Mouse (Mus musculus): ENCODE measurements at regions not wholly inside any gene's neighbourhood (a gene's known extent, or its start where the extent isn't known, plus 50 kb on each side); places are given as distances from the start of the nearest gene placed in this dataset.

GRCm38 (mm10) chr8:76799998-76800397 lies 99.2 kb upstream of the Nr3c2 start:
- ATAC-seq = no peak
- H3K36me3 ChIP-seq (replicated peaks; ENCODE audit: insufficient read depth, low read length) = no peaks in the 10 kb centered on the region
- H3K9me3 ChIP-seq (ENCODE audit: low read length) = no peaks in the 10 kb centered on the region
- H3K4me3 ChIP-seq (ENCODE audit: low read depth, low read length) = no peak overlapping the region
- H3K4me2 ChIP-seq (ENCODE audit: low read depth, low read length) = no peak overlapping the region
- H3K9ac ChIP-seq (replicated peaks) = no peak overlapping the region
- H3K27ac ChIP-seq (ENCODE audit: low read depth) = no peak overlapping the region
- H3K27me3 ChIP-seq (ENCODE audit: insufficient read depth, low read length) = no peaks in the 10 kb centered on the region
- no peak for TF ChIP-seq CTCF (IDR thresholded peaks at IDR 0.05; ENCODE audit: low read depth)
- no peaks in the 10 kb centered on the region for H3K4me1 ChIP-seq (ENCODE audit: insufficient read depth)
- DNase-seq = no peak

- DNase-seq (no peak), ATAC-seq (no peak)
- Histone ChIP-seq H3K27me3 (ENCODE audit: insufficient read depth, low read length) (no peaks in the 10 kb centered on the region), H3K4me1 (ENCODE audit: insufficient read depth) (no peaks in the 10 kb centered on the region), H3K4me3 (ENCODE audit: low read depth, low read length) (no peak overlapping the region), H3K36me3 (replicated peaks; ENCODE audit: insufficient read depth, low read length) (no peaks in the 10 kb centered on the region), H3K9ac (replicated peaks) (no peak overlapping the region), H3K27ac (ENCODE audit: low read depth) (no peak overlapping the region), H3K4me2 (ENCODE audit: low read depth, low read length) (no peak overlapping the region), H3K9me3 (ENCODE audit: low read length) (no peaks in the 10 kb centered on the region)
- 52% methylated on average over 2 of the region's 2 CpGs for WGBS (ENCODE audit: insufficient replicate concordance)
- no peak for TF ChIP-seq EP300 (IDR thresholded peaks at IDR 0.05; ENCODE audit: low read depth)
- TF ChIP-seq CTCF (IDR thresholded peaks at IDR 0.05; ENCODE audit: low read depth) = no peak
These were observed 75.8 kb upstream of the Nr3c2 start for GRCm38 (mm10) chr8:76823456-76823855.

All from liver, postnatal 0 days (tissue).